12 mouse cellular contexts compared by ENCODE assay signal in genomic region chr16:31182576-31182975, GRCm38 (mm10). TPM values are rescaled to one million over a fixed set of nuclear protein-coding genes. Genes with fewer than 3 reads are reported as not detected.
DNase-seq lines count a peak whose midpoint lies in the region; ATAC-seq and TF ChIP-seq lines count a peak whose summit lies in the region.
"Had no signal": no experiment of that assay in that cellular context is flagged by ENCODE, and none has a peak within 500 bp of the region (broad histone marks: within the 10 kb centered on the region; RNA-seq: fewer than 3 reads in every experiment).

No protein-coding gene starts in this region.

- no peak for DNase-seq in heart, adult 9 months (ENCODE audit: low spot score in 2 of 2)
- no peak for DNase-seq in lung, adult 2 months
- peak; percentile 45 to 63 for DNase-seq in cerebellum, postnatal 14 days
- DNase-seq in spleen, postnatal 36 days (ENCODE audit: low spot score in 2 of 2) = no peak
- DNase-seq: kidney, adult 9 months had no signal

- 58% methylated on average over 9 of the region's 9 CpGs for WGBS in heart, embryonic 13.5 days
- WGBS in lung, embryonic 15.5 days = 50% methylated on average over 9 of the region's 9 CpGs
- WGBS in lung, adult 2 months = 51% methylated on average over 9 of the region's 9 CpGs
- 76% methylated on average over 9 of the region's 9 CpGs for WGBS in stomach, embryonic 14.5 days

- H3K36me3 ChIP-seq in heart, embryonic 13.5 days = no peaks in the 10 kb centered on the region
- no peaks in the 10 kb centered on the region for H3K36me3 ChIP-seq in lung, embryonic 15.5 days
- H3K36me3 ChIP-seq in stomach, embryonic 14.5 days (ENCODE audit: control insufficient read depth, insufficient read depth, low read length) = no peaks in the 10 kb centered on the region
- H3K36me3 ChIP-seq: hindbrain, embryonic 10.5 days; midbrain, embryonic 12.5 days; neural tube, embryonic 12.5 days had no signal

- H3K27ac ChIP-seq in heart, embryonic 13.5 days (replicated peaks) = peak overlapping the region; percentile 50; the same call in 1 of the 2 replicates
- H3K27ac ChIP-seq in lung, embryonic 15.5 days = peak overlapping the region; percentile 31; the same call in 1 of the 2 replicates
- H3K27ac ChIP-seq in stomach, embryonic 14.5 days (ENCODE audit: low read length) = no peak overlapping the region
- H3K27ac ChIP-seq: hindbrain, embryonic 10.5 days; midbrain, embryonic 12.5 days; neural tube, embryonic 12.5 days had no signal

- H3K27me3 ChIP-seq in heart, embryonic 13.5 days (replicated peaks) = no peaks in the 10 kb centered on the region
- no peaks in the 10 kb centered on the region for H3K27me3 ChIP-seq in lung, embryonic 15.5 days
- H3K27me3 ChIP-seq in stomach, embryonic 14.5 days (ENCODE audit: control insufficient read depth, insufficient read depth, low read length) = no peaks in the 10 kb centered on the region
- H3K27me3 ChIP-seq: midbrain, embryonic 12.5 days; neural tube, embryonic 12.5 days had no signal

- no peaks in the 10 kb centered on the region for H3K9me3 ChIP-seq in heart, embryonic 13.5 days
- no peaks in the 10 kb centered on the region for H3K9me3 ChIP-seq in lung, embryonic 15.5 days
- H3K9me3 ChIP-seq in stomach, embryonic 14.5 days (ENCODE audit: control insufficient read depth, low read depth, low read length) = no peaks in the 10 kb centered on the region
- H3K9me3 ChIP-seq: hindbrain, embryonic 10.5 days; midbrain, embryonic 12.5 days; neural tube, embryonic 12.5 days had no signal

- TF ChIP-seq CTCF in lung, adult 2 months (IDR thresholded peaks at IDR 0.05; ENCODE audit: insufficient read depth, low read length) = no peak

- H3K9ac ChIP-seq in heart, embryonic 13.5 days = no peak overlapping the region; the same call in 1 of the 2 replicates
- no peak overlapping the region for H3K9ac ChIP-seq in lung, embryonic 15.5 days
- no peak overlapping the region for H3K9ac ChIP-seq in stomach, embryonic 14.5 days (replicated peaks; ENCODE audit: low read depth, low read length)
- H3K9ac ChIP-seq: midbrain, embryonic 12.5 days; neural tube, embryonic 12.5 days had no signal

- no peak overlapping the region for H3K4me3 ChIP-seq in heart, embryonic 13.5 days
- no peak overlapping the region for H3K4me3 ChIP-seq in lung, embryonic 15.5 days
- no peak overlapping the region for H3K4me3 ChIP-seq in lung, adult 2 months (replicated peaks; ENCODE audit: extremely low read depth, low read depth, low read length)
- H3K4me3 ChIP-seq in stomach, embryonic 14.5 days (ENCODE audit: low read depth, low read length) = no peak overlapping the region
- H3K4me3 ChIP-seq: hindbrain, embryonic 10.5 days; midbrain, embryonic 12.5 days; neural tube, embryonic 12.5 days had no signal

- no peak for ATAC-seq in heart, embryonic 13.5 days (ENCODE audit: extremely low read depth, insufficient number of reproducible peaks, low FRiP score, low TSS enrichment)
- ATAC-seq in lung, embryonic 15.5 days (ENCODE audit: borderline replicate concordance, extremely low read depth, low FRiP score, low TSS enrichment) = peak; percentile 89; the same call in 1 of the 2 replicates
- 0 out of 2 replicates have a peak, but pooled peaks have one; percentile 28 for ATAC-seq in stomach, embryonic 14.5 days (ENCODE audit: insufficient number of reproducible peaks, insufficient read depth, low FRiP score, low read depth)

- no peak overlapping the region for H3K4me2 ChIP-seq in heart, embryonic 13.5 days
- H3K4me2 ChIP-seq in lung, embryonic 15.5 days = no peak overlapping the region
- H3K4me2 ChIP-seq in stomach, embryonic 14.5 days (replicated peaks; ENCODE audit: low read depth, low read length) = no peak overlapping the region
- H3K4me2 ChIP-seq: liver, embryonic 11.5 days; midbrain, embryonic 12.5 days; neural tube, embryonic 12.5 days had no signal

- TF ChIP-seq POLR2A in lung, adult 2 months (IDR thresholded peaks at IDR 0.05; ENCODE audit: borderline replicate concordance, extremely low read depth, low read depth, low read length) = no peak

- H3K4me1 ChIP-seq in heart, embryonic 13.5 days = peaks cover 48% of the 10 kb centered on the region
- H3K4me1 ChIP-seq in lung, embryonic 15.5 days = peaks cover 61% of the 10 kb centered on the region
- H3K4me1 ChIP-seq in lung, adult 2 months (ENCODE audit: control insufficient read depth, insufficient read depth, low read length) = peaks cover 10% of the 10 kb centered on the region
- peaks cover 42% of the 10 kb centered on the region for H3K4me1 ChIP-seq in stomach, embryonic 14.5 days (ENCODE audit: control insufficient read depth, insufficient read depth, low read length)
- H3K4me1 ChIP-seq: neural tube, embryonic 12.5 days had no signal

RNA-seq across cellular contexts. Expression of gene Acap2, which starts 18.5 kb away (rescaled TPM):
- 10.3 and 10.9 TPM in 2 replicates for polyA plus RNA-seq in heart, embryonic 13.5 days (2015; fragmentation: Nextera tagmentation; extraction: Ambion mirVana)
- polyA plus RNA-seq in lung, embryonic 15.5 days (2015; fragmentation: Nextera tagmentation; extraction: Ambion mirVana) = 24.6 and 27.2 TPM in 2 replicates
- polyA plus RNA-seq in lung, adult 2 months (2012; rRNA removed) = 18.6 and 21.8 TPM in 2 replicates
- polyA plus RNA-seq in stomach, embryonic 14.5 days (2014; fragmentation: Nextera tagmentation; extraction: Ambion mirVana) = 24.9 and 25.0 TPM in 2 replicates

Comparison
In these comparisons a context has a peak if more than half of its experiments do, and no peak if none do; other contexts are left out.
1. DNase-seq: peak in cerebellum, postnatal 14 days (2 of 2); none in heart, adult 9 months (0 of 2), lung, adult 2 months (single experiment) and spleen, postnatal 36 days (0 of 2).